Mouse (Mus musculus): ENCODE data around the gene Selenoo.

GRCm38 (mm10) chr15:89067609-89068008 is 21.3 kb upstream of the Selenoo start:
- TF ChIP-seq CTCF (IDR thresholded peaks at IDR 0.05; ENCODE audit: extremely low read depth, insufficient read length, insufficient replicate concordance, low read depth, low read length): no peak
- TF ChIP-seq POLR2A (IDR thresholded peaks at IDR 0.05; ENCODE audit: low read depth, low read length): no peak

Data from small intestine, adult 2 months (tissue).